In genomic region chr1:118440547-118440946, GRCm38 (mm10) we compare ENCODE assay signal across 17 mouse cellular contexts.
"Had no signal": no experiment of that assay in that cellular context is flagged by ENCODE, and none has a peak within 500 bp of the region (broad histone marks: within the 10 kb centered on the region; RNA-seq: fewer than 3 reads in every experiment).

No protein-coding gene starts in this region.

- ATAC-seq: intestine, embryonic 16.5 days; liver, embryonic 12.5 days had no signal

- H3K27me3 ChIP-seq: limb, embryonic 13.5 days; liver, embryonic 12.5 days; liver, embryonic 15.5 days; lung, embryonic 15.5 days had no signal

- H3K4me3 ChIP-seq: layer of hippocampus, adult 2 months; limb, embryonic 10.5 days; limb, embryonic 13.5 days; liver, embryonic 12.5 days; liver, embryonic 15.5 days; lung, embryonic 15.5 days had no signal

- H3K27ac ChIP-seq: kidney, postnatal 0 days; layer of hippocampus, adult 2 months; limb, embryonic 10.5 days; limb, embryonic 13.5 days; liver, embryonic 12.5 days; liver, embryonic 15.5 days; lung, embryonic 15.5 days; stomach, postnatal 0 days had no signal

- DNase-seq: kidney, adult 2 months; kidney, postnatal 25 days; layer of hippocampus, adult 9-11 months; liver; lung, adult 18-20 months; lung, postnatal 10 days; lung, postnatal 36 days; midbrain, embryonic 14.5 days had no signal

- H3K4me1 ChIP-seq: limb, embryonic 10.5 days; lung, embryonic 15.5 days had no signal

- H3K36me3 ChIP-seq: limb, embryonic 13.5 days; liver, embryonic 15.5 days; lung, embryonic 15.5 days had no signal
